ENCODE assay signal across 14 mouse cellular contexts in the genomic region with DNA sequence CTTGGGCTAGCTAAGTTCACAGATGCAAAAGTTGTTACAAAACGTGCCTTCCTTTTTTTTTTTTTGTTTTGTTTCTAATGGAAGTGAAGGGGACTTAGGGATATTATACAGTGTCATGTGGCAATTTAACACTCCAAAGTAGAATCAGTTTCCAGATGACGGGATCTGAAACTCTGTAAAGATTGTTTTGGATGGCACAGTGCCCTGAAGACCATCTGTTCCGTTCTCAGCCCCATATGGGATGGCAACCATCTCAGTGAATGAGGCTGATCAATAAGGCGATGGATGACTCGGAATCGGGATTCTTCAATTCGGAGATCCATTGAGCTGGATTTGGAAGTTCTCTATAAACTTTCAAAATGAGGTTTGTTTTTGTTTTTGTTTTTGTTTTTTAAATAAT. TPM values are rescaled to one million over a fixed set of nuclear protein-coding genes. Genes with fewer than 3 reads are reported as not detected.
DNase-seq lines count a peak whose midpoint lies in the region; ATAC-seq lines count a peak whose summit lies in the region.
"Had no signal": no experiment of that assay in that cellular context is flagged by ENCODE, and none has a peak within 500 bp of the region (broad histone marks: within the 10 kb centered on the region; RNA-seq: fewer than 3 reads in every experiment).

No protein-coding gene starts in this region.

- no peaks in the 10 kb centered on the region for H3K27me3 ChIP-seq in forebrain, embryonic 15.5 days
- no peaks in the 10 kb centered on the region for H3K27me3 ChIP-seq in forebrain, embryonic 10.5 days (ENCODE audit: poor library complexity, severe bottlenecking)
- H3K27me3 ChIP-seq: embryonic facial prominence, embryonic 12.5 days had no signal

- no peak overlapping the region for H3K9ac ChIP-seq in forebrain, embryonic 15.5 days (replicated peaks)
- H3K9ac ChIP-seq: embryonic facial prominence, embryonic 12.5 days had no signal

- no peak overlapping the region for H3K4me3 ChIP-seq in forebrain, embryonic 15.5 days
- H3K4me3 ChIP-seq in forebrain, embryonic 10.5 days: no peak overlapping the region
- H3K4me3 ChIP-seq: embryonic facial prominence, embryonic 12.5 days; heart, adult 2 months; hindbrain, embryonic 10.5 days; midbrain, embryonic 10.5 days had no signal

- DNase-seq in forebrain, embryonic 10.5 days (ENCODE audit: extremely low spot score, low spot score): no peak
- peak; percentile 45 for DNase-seq in right cerebral cortex, postnatal 14 days
- DNase-seq in right cerebral cortex, postnatal 36 days (ENCODE audit: low spot score in 2 of 2): no peak
- DNase-seq in layer of hippocampus, adult 11-12 months (ENCODE audit: low spot score): peak; percentile 63
- peak; percentile 40 for DNase-seq in telencephalon, adult 2 months (ENCODE audit: low read depth, low spot score)
- no peak for DNase-seq in natural killer cell, adult 2 months (ENCODE audit: low spot score in 2 of 2)
- DNase-seq in adrenal gland, postnatal 10 days: no peak
- DNase-seq: heart, adult 2 months; lung, adult 18-20 months; lung, postnatal 36 days had no signal

- H3K4me2 ChIP-seq in forebrain, embryonic 15.5 days (replicated peaks): no peak overlapping the region
- H3K4me2 ChIP-seq: embryonic facial prominence, embryonic 12.5 days had no signal

- peak overlapping the region; percentile 76 for H3K27ac ChIP-seq in forebrain, embryonic 15.5 days (replicated peaks)
- H3K27ac ChIP-seq in forebrain, embryonic 10.5 days: no peak overlapping the region
- H3K27ac ChIP-seq: embryonic facial prominence, embryonic 12.5 days; heart, adult 2 months; hindbrain, embryonic 10.5 days; midbrain, embryonic 10.5 days had no signal

- H3K9me3 ChIP-seq in forebrain, embryonic 15.5 days: no peaks in the 10 kb centered on the region
- no peaks in the 10 kb centered on the region for H3K9me3 ChIP-seq in forebrain, embryonic 10.5 days
- H3K9me3 ChIP-seq: embryonic facial prominence, embryonic 12.5 days; hindbrain, embryonic 10.5 days; midbrain, embryonic 10.5 days had no signal

- H3K36me3 ChIP-seq in forebrain, embryonic 15.5 days: peaks cover 14% of the 10 kb centered on the region
- H3K36me3 ChIP-seq in forebrain, embryonic 10.5 days (replicated peaks): peaks cover 96% of the 10 kb centered on the region

- peak; percentile 83 for ATAC-seq in forebrain, embryonic 15.5 days (replicated peaks)

- 49% methylated on average over 7 of the region's 7 CpGs for WGBS in forebrain, embryonic 15.5 days
- 95% methylated on average over 7 of the region's 7 CpGs for WGBS in forebrain, embryonic 10.5 days

- peaks cover 39% of the 10 kb centered on the region for H3K4me1 ChIP-seq in forebrain, embryonic 15.5 days
- H3K4me1 ChIP-seq in forebrain, embryonic 10.5 days: no peaks in the 10 kb centered on the region
- H3K4me1 ChIP-seq: embryonic facial prominence, embryonic 12.5 days; hindbrain, embryonic 10.5 days; midbrain, embryonic 10.5 days had no signal

RNA-seq across cellular contexts. Expression of a gene that starts 17.6 kb away (rescaled TPM):
- 711 and 729 TPM in 2 replicates for polyA plus RNA-seq in forebrain, embryonic 15.5 days (2015; fragmentation: Nextera tagmentation; extraction: Ambion mirVana)
- polyA plus RNA-seq in forebrain, embryonic 10.5 days (2016; fragmentation: Nextera tagmentation; extraction: Ambion mirVana): 256 and 273 TPM in 2 replicates
- total RNA-seq in adrenal gland, postnatal 10 days (2021): 100 to 1,000 TPM; 737 to 939 TPM

Comparison
In these comparisons a context has a peak if more than half of its experiments do, and no peak if none do; other contexts are left out.
1. DNase-seq: peak in right cerebral cortex, postnatal 14 days (single experiment), layer of hippocampus, adult 11-12 months (single experiment) and telencephalon, adult 2 months (single experiment); none in forebrain, embryonic 10.5 days (single experiment), right cerebral cortex, postnatal 36 days (0 of 2), natural killer cell, adult 2 months (0 of 2) and adrenal gland, postnatal 10 days (single experiment).